Comparison of ENCODE assay signal across 24 mouse cellular contexts in the genomic region with DNA sequence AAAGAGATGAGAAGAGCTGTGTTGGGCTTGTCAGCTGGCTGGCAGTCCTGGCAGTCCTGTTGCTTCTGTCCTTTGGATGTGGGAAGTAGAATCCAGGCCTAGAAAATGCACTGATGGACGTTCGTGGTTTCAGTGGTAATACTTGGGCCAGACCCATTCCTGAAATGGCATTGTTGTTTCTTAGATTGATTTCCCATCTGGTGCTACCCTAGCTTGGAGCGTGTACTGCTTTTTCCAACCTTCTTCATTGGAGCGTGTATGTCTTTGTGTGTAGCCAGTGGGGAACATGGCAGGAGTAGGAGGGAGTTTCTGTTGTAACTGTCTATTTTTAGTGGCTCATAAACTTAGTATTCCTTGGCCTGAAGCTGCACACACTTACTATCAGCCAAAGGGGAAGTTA. TPM values are rescaled to one million over a fixed set of nuclear protein-coding genes. Genes with fewer than 3 reads are reported as not detected.
DNase-seq lines count a peak whose midpoint lies in the region; ATAC-seq lines count a peak whose summit lies in the region.
"Had no signal": no experiment of that assay in that cellular context is flagged by ENCODE, and none has a peak within 500 bp of the region (broad histone marks: within the 10 kb centered on the region; RNA-seq: fewer than 3 reads in every experiment).

No protein-coding gene starts in this region.

- H3K27ac ChIP-seq in heart, embryonic 16.5 days (ENCODE audit: low read length), result 0 out of 2 replicates have a peak overlapping the region, but pooled peaks have one; percentile 9
- H3K27ac ChIP-seq: forebrain, embryonic 10.5 days; hindbrain, embryonic 10.5 days; hindbrain, postnatal 0 days; layer of hippocampus, adult 2 months; midbrain, embryonic 10.5 days had no signal

- no peak for ATAC-seq in heart, embryonic 16.5 days (replicated peaks; ENCODE audit: extremely low read depth, insufficient read depth, low FRiP score)
- ATAC-seq in megakaryocyte progenitor cell, adult 5-6 weeks (replicated peaks; ENCODE audit: poor library complexity), result peak; percentile 23; the same call in 1 of the 2 replicates
- no peak for ATAC-seq in megakaryocyte-erythroid progenitor cell, adult 5-6 weeks (replicated peaks; ENCODE audit: low FRiP score, low TSS enrichment, poor library complexity, severe bottlenecking)
- ATAC-seq: forebrain, embryonic 16.5 days; hindbrain, postnatal 0 days; intestine, embryonic 16.5 days; liver, postnatal 0 days; midbrain, embryonic 16.5 days had no signal

- no peak for DNase-seq in heart, adult 18-20 months
- DNase-seq in 3T3-L1 (ENCODE audit: low read depth, low spot score) (peak; percentile 36), 416B (ENCODE audit: low read depth) (peak; percentile 39)
- DNase-seq in adrenal gland, adult 8-10 months, result no peak
- DNase-seq: adrenal gland, postnatal 36 days; cerebellum, adult 11-12 months; cerebellum, postnatal 10 days; gastrocnemius, postnatal 25 days; kidney, postnatal 25 days; liver, postnatal 0 days; thymus, postnatal 14 days had no signal

- H3K36me3 ChIP-seq in heart, embryonic 16.5 days (ENCODE audit: control insufficient read depth, insufficient read depth), result no peaks in the 10 kb centered on the region
- H3K36me3 ChIP-seq: forebrain, embryonic 10.5 days; heart, embryonic 12.5 days; hindbrain, embryonic 10.5 days; midbrain, embryonic 10.5 days had no signal

- H3K27me3 ChIP-seq in heart, embryonic 16.5 days (ENCODE audit: control insufficient read depth, insufficient read depth, low read length), result no peaks in the 10 kb centered on the region
- H3K27me3 ChIP-seq: heart, embryonic 12.5 days had no signal

- no peak overlapping the region for H3K4me2 ChIP-seq in heart, embryonic 16.5 days (ENCODE audit: low read depth, low read length)
- H3K4me2 ChIP-seq: heart, embryonic 12.5 days; liver, embryonic 11.5 days had no signal

- H3K9ac ChIP-seq in heart, embryonic 16.5 days (ENCODE audit: low read length), result no peak overlapping the region
- H3K9ac ChIP-seq: heart, embryonic 12.5 days; liver, postnatal 0 days had no signal

- peaks cover 6% of the 10 kb centered on the region; the same call in 1 of the 2 replicates for H3K4me1 ChIP-seq in heart, embryonic 16.5 days (ENCODE audit: control insufficient read depth, insufficient read depth, low read length)

- H3K9me3 ChIP-seq in heart, embryonic 16.5 days (replicated peaks; ENCODE audit: control insufficient read depth, low read length), result no peaks in the 10 kb centered on the region
- H3K9me3 ChIP-seq: forebrain, embryonic 10.5 days; heart, embryonic 12.5 days; hindbrain, embryonic 10.5 days; midbrain, embryonic 10.5 days had no signal

- H3K4me3 ChIP-seq in heart, embryonic 16.5 days (ENCODE audit: low read length), result no peak overlapping the region
- H3K4me3 ChIP-seq: forebrain, embryonic 10.5 days; heart, embryonic 12.5 days; hindbrain, embryonic 10.5 days; layer of hippocampus, adult 2 months; midbrain, embryonic 10.5 days had no signal

- WGBS in heart, embryonic 16.5 days, result 81% methylated on average over 4 of the region's 4 CpGs

RNA-seq across cellular contexts. Expression of a gene that starts 10.3 kb away (rescaled TPM):
- polyA plus RNA-seq in heart, embryonic 16.5 days (2015; fragmentation: Nextera tagmentation; extraction: Ambion mirVana), result 46.2 and 49.6 TPM in 2 replicates
- total RNA-seq in heart, adult 18-20 months (2021), result 10 to 100 TPM; 51.5 to 62.3 TPM
- total RNA-seq in megakaryocyte progenitor cell, adult 5-6 weeks (2015), result 41.8 and 50.9 TPM in 2 replicates
- total RNA-seq in megakaryocyte progenitor cell, adult 5-6 weeks (2017), result 34.7 and 45.8 TPM in 2 replicates
- total RNA-seq in adrenal gland, adult 8-10 months (2022), result 100 to 1,000 TPM; 103 to 167 (median 141) TPM
- 20.3 and 21.2 TPM in 2 replicates for total RNA-seq in megakaryocyte-erythroid progenitor cell, adult 5-6 weeks (2014; fragmentation: Nextera tagmentation)
- 30.4 and 45.3 TPM in 2 replicates for total RNA-seq in megakaryocyte-erythroid progenitor cell, adult 5-6 weeks (2017)

Comparison
In these comparisons a context has a peak if more than half of its experiments do, and no peak if none do; other contexts are left out.
1. DNase-seq: peak in 3T3-L1 (single experiment) and 416B (single experiment); none in heart, adult 18-20 months (0 of 2) and adrenal gland, adult 8-10 months (single experiment).